Mouse (Mus musculus): ENCODE measurements at regions not wholly inside any gene's neighbourhood (a gene's known extent, or its start where the extent isn't known, plus 50 kb on each side); places are given as distances from the start of the nearest gene placed in this dataset.

DNA sequence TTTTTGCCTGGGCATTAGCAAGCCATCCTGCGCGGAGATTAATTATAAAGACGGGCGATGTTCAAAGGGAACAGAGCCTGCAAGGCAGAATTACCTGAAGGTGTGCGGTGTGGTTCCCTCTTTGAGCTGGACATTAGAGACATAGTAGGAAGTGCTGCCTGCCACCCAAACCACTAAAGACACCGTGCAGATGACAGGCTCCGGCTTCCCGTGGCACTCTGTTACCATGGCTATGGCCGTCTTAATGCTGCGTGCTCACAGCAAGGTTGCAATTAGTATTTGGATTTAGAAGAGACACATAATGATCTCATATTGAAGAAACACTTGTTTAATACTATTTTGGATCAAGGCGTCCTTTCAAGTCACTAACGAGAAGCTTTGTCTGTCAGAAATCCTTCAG is 95.0 kb upstream of the Sox5 start:
- no peak for ATAC-seq (ENCODE audit: extremely low read depth, insufficient number of reproducible peaks, low FRiP score, low TSS enrichment)
- 77% methylated on average over 12 of the region's 12 CpGs for WGBS
- Histone ChIP-seq H3K4me1 (peaks cover 2% of the 10 kb centered on the region), H3K36me3 (no peaks in the 10 kb centered on the region), H3K4me3 (no peak overlapping the region), H3K9me3 (no peaks in the 10 kb centered on the region), H3K4me2 (no peak overlapping the region), H3K27ac (replicated peaks) (no peak overlapping the region), H3K9ac (no peak overlapping the region), H3K27me3 (replicated peaks) (no peaks in the 10 kb centered on the region)

DNA sequence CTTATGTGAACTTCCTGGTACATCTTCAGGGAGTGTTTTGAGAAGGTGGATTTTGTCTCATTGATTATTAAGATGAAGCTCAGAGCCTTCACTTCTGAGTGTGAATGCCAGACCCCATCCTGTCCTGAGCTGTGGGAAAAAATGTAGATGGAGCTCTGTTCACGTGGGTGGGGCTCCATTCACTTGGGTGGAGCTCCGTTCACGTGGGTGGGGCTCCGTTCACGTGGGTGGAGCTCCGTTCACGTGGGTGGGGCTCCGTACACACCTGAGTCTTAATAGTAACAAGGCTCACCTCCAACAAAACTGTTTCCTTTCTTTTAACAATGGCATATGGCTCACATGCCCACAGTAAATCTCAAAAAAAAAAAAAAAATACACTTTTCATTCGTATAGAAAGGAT is 94.1 kb upstream of the Sox5 start:
- no peak overlapping the region for H3K9ac ChIP-seq
- H3K9me3 ChIP-seq = no peaks in the 10 kb centered on the region
- H3K36me3 ChIP-seq = no peaks in the 10 kb centered on the region
- no peak overlapping the region for H3K27ac ChIP-seq (replicated peaks)
- H3K27me3 ChIP-seq (replicated peaks) = no peaks in the 10 kb centered on the region
- H3K4me2 ChIP-seq = no peak overlapping the region; the same call in 1 of the 2 replicates
- no peak overlapping the region for H3K4me3 ChIP-seq
- 58% methylated on average over 9 of the region's 9 CpGs for WGBS
- ATAC-seq (ENCODE audit: extremely low read depth, insufficient number of reproducible peaks, low FRiP score, low TSS enrichment) = no peak
- no peaks in the 10 kb centered on the region for H3K4me1 ChIP-seq

DNA sequence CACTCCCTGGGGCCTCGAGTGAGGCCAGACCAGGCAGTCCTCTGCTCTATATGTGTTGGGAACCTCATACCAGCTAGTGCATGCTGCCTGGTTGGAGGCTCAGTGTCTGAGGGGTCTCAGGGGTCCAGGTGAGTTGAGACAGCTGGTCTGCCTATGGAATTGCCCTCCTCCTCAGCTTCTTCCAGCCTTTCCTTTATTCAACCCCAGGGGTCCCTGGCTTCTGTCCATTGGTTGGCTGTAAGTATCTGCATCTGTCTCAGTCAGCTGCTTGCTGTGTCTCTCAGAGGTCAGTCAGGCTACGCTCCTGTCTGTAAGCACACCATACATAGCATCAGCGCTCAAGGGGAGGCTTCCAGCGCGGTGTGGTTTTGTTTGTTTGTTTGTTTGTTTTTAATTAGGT is 92.5 kb upstream of the Sox5 start:
- 0 out of 2 replicates have a peak, but pooled peaks cover 5% of the 10 kb centered on the region for H3K9me3 ChIP-seq
- no peak overlapping the region for H3K4me2 ChIP-seq
- no peaks in the 10 kb centered on the region for H3K36me3 ChIP-seq
- H3K9ac ChIP-seq = no peak overlapping the region
- no peaks in the 10 kb centered on the region for H3K4me1 ChIP-seq
- no peak for ATAC-seq (ENCODE audit: extremely low read depth, insufficient number of reproducible peaks, low FRiP score, low TSS enrichment)
- H3K27me3 ChIP-seq (replicated peaks) = no peaks in the 10 kb centered on the region
- H3K4me3 ChIP-seq = no peak overlapping the region
- WGBS = 80% methylated on average over 5 of the region's 5 CpGs
- no peak overlapping the region for H3K27ac ChIP-seq (replicated peaks)

GRCm38 (mm10) chr6:144870949-144871348 is 89.2 kb upstream of the Sox5 start:
- Histone ChIP-seq H3K9ac (no peak overlapping the region), H3K4me1 (no peaks in the 10 kb centered on the region), H3K27me3 (replicated peaks) (no peaks in the 10 kb centered on the region), H3K9me3 (0 out of 2 replicates have a peak, but pooled peaks cover 5% of the 10 kb centered on the region), H3K36me3 (no peaks in the 10 kb centered on the region), H3K27ac (replicated peaks) (no peak overlapping the region), H3K4me3 (no peak overlapping the region), H3K4me2 (no peak overlapping the region)
- 87% methylated on average over 8 of the region's 8 CpGs for WGBS
- ATAC-seq (ENCODE audit: extremely low read depth, insufficient number of reproducible peaks, low FRiP score, low TSS enrichment) = no peak

- no peaks in the 10 kb centered on the region for H3K27me3 ChIP-seq (replicated peaks)
- no peak overlapping the region for H3K4me2 ChIP-seq
- no peaks in the 10 kb centered on the region for H3K36me3 ChIP-seq
- no peak overlapping the region for H3K27ac ChIP-seq (replicated peaks)
- no peak overlapping the region for H3K9ac ChIP-seq
- ATAC-seq (ENCODE audit: extremely low read depth, insufficient number of reproducible peaks, low FRiP score, low TSS enrichment) = no peak
- WGBS = 77% methylated on average over 9 of the region's 9 CpGs
- H3K9me3 ChIP-seq = 0 out of 2 replicates have a peak, but pooled peaks cover 5% of the 10 kb centered on the region
- H3K4me1 ChIP-seq = no peaks in the 10 kb centered on the region
- H3K4me3 ChIP-seq = no peak overlapping the region
Measured at GRCm38 (mm10) chr6:144867333-144867732, 85.6 kb upstream of the Sox5 start.

DNA sequence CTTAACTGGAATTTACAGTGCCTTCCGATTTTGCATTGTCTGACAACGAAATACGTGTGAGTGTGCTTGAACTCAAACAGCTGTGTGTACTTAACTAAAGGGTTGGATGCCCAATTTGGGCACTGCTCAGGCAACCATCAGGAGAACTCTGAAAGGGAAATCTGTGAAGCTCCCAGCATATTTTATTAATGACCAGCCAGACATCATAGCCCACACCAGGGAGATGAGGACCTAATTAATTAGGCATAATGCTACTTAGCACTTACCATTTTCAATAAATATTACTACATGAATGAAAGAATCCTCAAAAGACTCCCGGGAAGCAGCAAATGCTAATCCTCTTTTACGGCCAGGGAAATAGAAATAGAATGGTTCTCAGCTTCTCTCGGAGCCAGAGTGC is 82.2 kb upstream of the Sox5 start:
- Histone ChIP-seq H3K4me1 (no peaks in the 10 kb centered on the region), H3K4me3 (no peak overlapping the region), H3K27me3 (replicated peaks) (no peaks in the 10 kb centered on the region), H3K4me2 (no peak overlapping the region), H3K27ac (replicated peaks) (no peak overlapping the region), H3K9ac (no peak overlapping the region), H3K9me3 (no peaks in the 10 kb centered on the region), H3K36me3 (no peaks in the 10 kb centered on the region)
- 80% methylated on average over 6 of the region's 6 CpGs for WGBS
- ATAC-seq (ENCODE audit: extremely low read depth, insufficient number of reproducible peaks, low FRiP score, low TSS enrichment) = no peak

GRCm38 (mm10) chr6:144863430-144863994 is 81.7 kb upstream of the Sox5 start:
- 63% methylated on average over 3 of the region's 3 CpGs for WGBS
- no peaks in the 10 kb centered on the region for H3K36me3 ChIP-seq
- ATAC-seq (ENCODE audit: extremely low read depth, insufficient number of reproducible peaks, low FRiP score, low TSS enrichment) = no peak
- no peak overlapping the region for H3K4me2 ChIP-seq
- no peak overlapping the region for H3K9ac ChIP-seq
- H3K9me3 ChIP-seq = no peaks in the 10 kb centered on the region
- H3K27me3 ChIP-seq (replicated peaks) = no peaks in the 10 kb centered on the region
- H3K4me3 ChIP-seq = no peak overlapping the region
- no peaks in the 10 kb centered on the region for H3K4me1 ChIP-seq
- H3K27ac ChIP-seq (replicated peaks) = no peak overlapping the region

GRCm38 (mm10) chr6:144841510-144841909 is 59.7 kb upstream of the Sox5 start:
- WGBS = 65% methylated on average over 3 of the region's 3 CpGs
- Histone ChIP-seq H3K9me3 (0 out of 2 replicates have a peak, but pooled peaks cover 5% of the 10 kb centered on the region), H3K27me3 (replicated peaks) (no peaks in the 10 kb centered on the region; the same call in 1 of the 2 replicates), H3K4me2 (no peak overlapping the region), H3K36me3 (no peaks in the 10 kb centered on the region), H3K27ac (replicated peaks) (no peak overlapping the region), H3K4me1 (no peaks in the 10 kb centered on the region), H3K9ac (no peak overlapping the region), H3K4me3 (no peak overlapping the region)
- ATAC-seq (ENCODE audit: extremely low read depth, insufficient number of reproducible peaks, low FRiP score, low TSS enrichment) = no peak

DNA sequence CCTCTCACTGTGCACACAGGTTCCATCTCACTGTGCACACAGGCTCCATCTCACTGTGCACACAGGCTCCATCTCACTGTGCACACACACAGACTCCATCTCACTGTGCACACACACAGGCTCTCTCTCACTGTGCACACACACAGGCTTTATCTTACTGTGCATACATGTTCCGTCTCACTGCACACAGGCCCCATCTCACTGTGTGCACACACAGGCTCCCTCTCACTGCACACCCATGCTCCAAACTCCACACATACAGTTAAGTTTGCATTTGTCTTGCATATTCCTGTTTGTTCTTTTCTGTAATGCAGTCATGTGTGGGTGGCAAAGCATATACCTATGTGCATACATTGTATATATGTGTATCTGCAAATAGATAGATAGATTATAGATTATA is 57.6 kb upstream of the Sox5 start:
- 81% methylated on average over 1 of the region's 1 CpGs for WGBS
- no peaks in the 10 kb centered on the region for H3K4me1 ChIP-seq
- ATAC-seq (ENCODE audit: extremely low read depth, insufficient number of reproducible peaks, low FRiP score, low TSS enrichment) = no peak
- H3K36me3 ChIP-seq = no peaks in the 10 kb centered on the region
- no peak overlapping the region for H3K27ac ChIP-seq (replicated peaks)
- H3K4me3 ChIP-seq = no peak overlapping the region
- no peaks in the 10 kb centered on the region; the same call in 1 of the 2 replicates for H3K27me3 ChIP-seq (replicated peaks)
- no peak overlapping the region for H3K9ac ChIP-seq
- 0 out of 2 replicates have a peak, but pooled peaks cover 5% of the 10 kb centered on the region for H3K9me3 ChIP-seq
- no peak overlapping the region for H3K4me2 ChIP-seq

- Histone ChIP-seq H3K4me3 (no peak overlapping the region), H3K9ac (no peak overlapping the region), H3K9me3 (no peaks in the 10 kb centered on the region), H3K27me3 (replicated peaks) (no peaks in the 10 kb centered on the region), H3K36me3 (no peaks in the 10 kb centered on the region), H3K27ac (replicated peaks) (no peak overlapping the region), H3K4me1 (no peaks in the 10 kb centered on the region), H3K4me2 (no peak overlapping the region)
- 70% methylated on average over 19 of the region's 19 CpGs for WGBS
- no peak for ATAC-seq (ENCODE audit: extremely low read depth, insufficient number of reproducible peaks, low FRiP score, low TSS enrichment)
Measured at GRCm38 (mm10) chr6:144834323-144835183, 52.8 kb upstream of the Sox5 start.

Measured in heart, embryonic 13.5 days (tissue).